Mouse (Mus musculus): Measurements from ENCODE around the gene Cenpu.

Cenpu gene

GRCm38 (mm10) chr8:46598114-46598513 is 46.3 kb downstream of the Cenpu start:
- in situ Hi-C loops (cut with MboI; ENCODE audit: low sequenced_read_pairs), result no loop called here

GRCm38 (mm10) chr8:46598753-46599152 is 46.9 kb downstream of the Cenpu start:
- in situ Hi-C loops (cut with MboI; ENCODE audit: low sequenced_read_pairs), result no loop called here

GRCm38 (mm10) chr8:46599314-46599904 is 47.6 kb downstream of the Cenpu start:
- in situ Hi-C loops (cut with MboI; ENCODE audit: low sequenced_read_pairs), result no loop called here

GRCm38 (mm10) chr8:46600959-46601707 is 49.3 kb downstream of the Cenpu start:
- in situ Hi-C loops (cut with MboI; ENCODE audit: low sequenced_read_pairs), result no loop called here

- in situ Hi-C loops (cut with MboI; ENCODE audit: low sequenced_read_pairs), result no loop called here
Measured at GRCm38 (mm10) chr8:46603587-46603986, 51.8 kb downstream of the Cenpu start.

- in situ Hi-C loops (cut with MboI; ENCODE audit: low sequenced_read_pairs), result no loop called here
Measured at GRCm38 (mm10) chr8:46606930-46607329, 55.1 kb downstream of the Cenpu start.

GRCm38 (mm10) chr8:46611557-46611956 is 59.7 kb downstream of the Cenpu start:
- in situ Hi-C loops (cut with MboI; ENCODE audit: low sequenced_read_pairs), result no loop called here

- in situ Hi-C loops (cut with MboI; ENCODE audit: low sequenced_read_pairs), result no loop called here
Measured at GRCm38 (mm10) chr8:46612913-46613312, 61.1 kb downstream of the Cenpu start.

GRCm38 (mm10) chr8:46613377-46613776 is 61.5 kb downstream of the Cenpu start:
- in situ Hi-C loops (cut with MboI; ENCODE audit: low sequenced_read_pairs), result no loop called here

- in situ Hi-C loops (cut with MboI; ENCODE audit: low sequenced_read_pairs), result no loop called here
Measured at GRCm38 (mm10) chr8:46615936-46616335, 64.1 kb downstream of the Cenpu start.

- in situ Hi-C loops (cut with MboI; ENCODE audit: low sequenced_read_pairs), result no loop called here
Measured at GRCm38 (mm10) chr8:46616879-46617689, 65.3 kb downstream of the Cenpu start, which contains the start of the genes Primpol and Casp3. Gene Primpol, minus strand, starts transcription at chr8:46617212. Gene Casp3, plus strand, starts transcription at chr8:46617291.

GRCm38 (mm10) chr8:46617690-46618620 is 66.1 kb downstream of the Cenpu start:
- in situ Hi-C loops (cut with MboI; ENCODE audit: low sequenced_read_pairs), result no loop called here

GRCm38 (mm10) chr8:46618639-46619320 is 67.0 kb downstream of the Cenpu start:
- in situ Hi-C loops (cut with MboI; ENCODE audit: low sequenced_read_pairs), result no loop called here

GRCm38 (mm10) chr8:46622446-46623270 is 70.8 kb downstream of the Cenpu start:
- in situ Hi-C loops (cut with MboI; ENCODE audit: low sequenced_read_pairs), result no loop called here

GRCm38 (mm10) chr8:46625166-46625565 is 73.3 kb downstream of the Cenpu start:
- in situ Hi-C loops (cut with MboI; ENCODE audit: low sequenced_read_pairs), result no loop called here

GRCm38 (mm10) chr8:46626642-46627041 is 74.8 kb downstream of the Cenpu start:
- in situ Hi-C loops (cut with MboI; ENCODE audit: low sequenced_read_pairs), result no loop called here

- in situ Hi-C loops (cut with MboI; ENCODE audit: low sequenced_read_pairs), result no loop called here
Measured at GRCm38 (mm10) chr8:46627881-46628280, 76.1 kb downstream of the Cenpu start.

GRCm38 (mm10) chr8:46628645-46629044 is 76.8 kb downstream of the Cenpu start:
- in situ Hi-C loops (cut with MboI; ENCODE audit: low sequenced_read_pairs), result no loop called here

Data from CH12F3 (cell line).